Mouse (Mus musculus) left cerebral cortex, postnatal 14 days (tissue): Measurements from ENCODE around the gene Fyn. TPM values are rescaled to one million over a fixed set of nuclear protein-coding genes. Genes with fewer than 3 reads are reported as not detected.

ENCODE experiments used
- DNase-seq, 2 experiments: peaks; one replicate each; pipeline ENCODE4 v3.0.0; 2021 to 2022; ENCODE audit warnings: low spot score in 2 of 2, mixed read lengths in 1 of 2
- intact Hi-C: fragments of 180-260 bp; cut with DNase I; formaldehyde crosslinking; loops from one replicate; pipeline ENCODE4 v1.15.1; 2025
- total RNA-seq, 2 experiments: library from RNA; stranded (reverse); gene quantifications; 2 replicates each; pipeline ENCODE4 v1.2.3; 2021

Fyn gene
- total RNA-seq, 2 experiments from 2014 or later = 163 to 176 TPM

DNA sequence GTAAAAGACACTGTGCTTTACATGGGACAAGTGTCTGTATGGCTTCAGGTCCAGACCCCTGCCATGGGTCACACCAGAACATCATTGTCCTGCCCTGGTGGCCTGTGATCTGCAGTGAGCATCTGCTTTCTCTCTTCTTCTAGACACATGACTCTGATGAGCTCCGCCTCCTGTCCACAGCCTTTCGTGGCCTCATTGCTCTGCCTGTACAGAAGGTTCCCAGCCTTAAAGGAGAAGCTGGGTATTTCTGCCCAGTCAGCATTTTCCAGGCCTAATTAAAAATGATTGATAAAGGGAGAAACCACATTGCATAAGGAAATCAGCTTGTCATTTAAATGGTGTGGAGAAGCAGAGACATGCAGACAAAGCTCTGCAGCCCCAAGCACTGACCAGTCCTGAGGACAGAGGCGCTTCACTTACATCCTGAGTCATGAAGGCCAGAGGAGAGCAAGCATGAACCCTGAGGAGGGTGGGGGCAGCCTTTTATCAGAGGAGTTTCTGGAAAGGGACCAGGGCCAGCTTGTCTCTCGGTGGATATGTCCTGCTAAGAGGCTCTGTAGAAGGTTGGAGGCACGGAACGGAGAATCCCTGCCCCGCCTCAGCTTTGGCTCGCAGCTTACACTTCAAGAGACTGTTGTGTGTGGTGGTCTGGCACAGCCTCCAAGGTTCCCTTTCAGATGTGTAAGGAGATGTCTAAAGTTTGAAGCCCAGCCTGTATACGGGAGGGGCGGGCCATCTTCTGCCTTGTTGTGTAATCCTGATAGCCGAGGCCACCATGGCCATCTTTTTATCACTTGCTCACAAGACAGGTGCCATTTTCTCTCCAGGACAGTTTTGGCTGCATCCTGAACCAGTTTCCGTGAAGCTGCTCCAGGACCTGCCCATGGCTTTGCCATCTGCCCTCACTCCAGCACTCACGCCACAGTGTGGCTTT, 90.4 kb downstream of the Fyn start:
- intact Hi-C loops = no loop called here
- DNase-seq = no peak

DNA sequence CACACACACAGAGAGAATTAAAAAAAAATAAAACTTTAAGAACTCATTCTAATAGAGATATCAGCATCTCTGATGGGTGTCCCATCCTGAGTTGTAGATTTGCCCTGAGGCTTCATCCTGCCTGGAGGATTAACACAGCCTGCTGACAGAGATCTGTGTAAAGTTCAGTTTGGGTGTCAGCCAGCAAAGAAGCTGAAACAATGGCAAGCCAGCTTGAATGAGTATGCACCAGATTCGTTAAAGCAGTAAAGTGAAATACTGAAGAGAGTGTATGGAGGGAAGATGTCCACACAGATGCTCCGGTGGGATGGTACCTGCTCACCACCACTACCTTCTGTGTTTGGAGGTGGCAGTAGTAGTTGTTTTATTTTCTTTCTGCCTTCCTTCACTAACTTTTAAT, 92.0 kb downstream of the Fyn start:
- intact Hi-C loops = no loop called here

DNA sequence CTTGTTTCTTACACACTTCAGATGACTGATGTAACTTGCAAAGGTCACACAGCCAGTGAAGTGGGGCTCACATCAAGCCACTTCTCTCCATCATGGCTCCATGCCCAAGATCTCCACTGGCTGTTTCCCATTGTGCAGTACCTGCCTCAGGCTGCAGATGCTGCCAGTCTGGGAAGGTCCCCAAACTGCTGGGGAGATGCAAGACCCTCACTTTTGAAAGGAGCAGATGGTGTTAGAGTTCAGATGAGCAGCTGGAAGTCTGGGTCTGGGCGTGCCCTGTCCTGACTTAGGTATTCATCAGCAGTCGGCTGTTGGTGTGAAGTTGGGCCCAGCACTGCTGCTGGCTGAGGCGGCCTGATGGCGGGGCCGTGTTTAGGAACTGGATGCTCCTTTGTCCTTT, 93.3 kb downstream of the Fyn start:
- DNase-seq = no peak
- intact Hi-C loops = no loop called here

More for the DNA sequence above, 92.0 kb downstream of the Fyn start:
- DNase-seq = no peak

DNA sequence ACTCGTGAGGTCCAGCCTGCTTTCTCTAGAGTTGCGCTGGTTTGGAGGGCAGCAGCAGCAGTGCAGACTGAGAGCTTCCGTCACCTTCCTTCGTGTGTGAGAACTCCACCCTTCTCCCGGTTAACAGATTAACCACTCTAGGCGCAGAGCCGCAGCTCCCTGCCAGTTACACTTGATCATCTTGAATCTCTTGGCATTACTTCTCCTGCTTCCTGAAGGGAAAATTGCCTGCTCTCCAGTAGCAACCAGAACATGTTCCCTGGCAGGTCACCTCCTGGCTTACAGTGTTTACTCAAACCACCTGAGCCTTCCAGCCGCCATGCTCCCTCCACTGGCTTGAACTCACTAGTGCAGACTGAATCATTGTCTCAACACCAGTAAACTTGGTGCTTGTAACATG, 94.1 kb downstream of the Fyn start:
- no peak for DNase-seq
- intact Hi-C loops = no loop called here

DNA sequence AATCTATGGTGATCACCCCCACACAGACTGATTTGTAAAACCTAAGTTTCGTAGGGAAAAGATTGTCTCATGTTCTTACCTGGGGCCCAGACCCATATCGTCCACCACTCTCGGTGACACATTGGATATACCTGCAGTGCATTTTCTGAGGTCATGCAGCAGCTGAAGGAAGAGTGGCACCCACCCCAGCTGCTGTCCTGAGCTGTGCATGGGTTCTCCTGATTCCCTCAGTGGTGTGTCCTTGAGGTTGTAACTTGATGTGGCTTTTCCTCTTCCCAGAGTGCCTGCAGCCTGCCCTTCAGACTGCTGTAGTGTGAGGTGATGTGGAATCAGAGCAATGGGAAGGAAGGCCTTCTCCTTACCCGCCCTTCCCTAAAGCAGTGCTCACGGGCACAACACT, 95.7 kb downstream of the Fyn start:
- no peak for DNase-seq
- intact Hi-C loops = no loop called here

DNA sequence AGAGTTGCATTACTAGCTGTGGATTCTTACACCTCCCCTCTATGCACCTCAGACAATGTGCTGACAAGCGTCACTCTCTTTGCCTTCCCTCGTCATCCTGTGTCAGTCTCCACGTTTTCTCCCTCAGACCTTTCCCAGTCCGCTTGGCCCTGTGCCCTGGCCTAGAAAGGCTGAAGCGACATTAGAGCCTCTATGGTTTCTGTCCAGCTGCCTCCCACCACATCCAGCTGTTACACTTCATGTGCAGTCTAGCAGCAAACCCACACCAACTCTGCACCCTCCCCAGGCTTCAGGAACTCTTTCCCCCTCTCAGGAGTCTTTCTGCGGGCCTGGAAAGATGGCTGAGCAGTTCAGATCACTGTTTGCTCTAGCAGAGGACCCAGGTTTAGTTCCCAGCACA, 98.7 kb downstream of the Fyn start:
- DNase-seq = no peak
- intact Hi-C loops = no loop called here

DNA sequence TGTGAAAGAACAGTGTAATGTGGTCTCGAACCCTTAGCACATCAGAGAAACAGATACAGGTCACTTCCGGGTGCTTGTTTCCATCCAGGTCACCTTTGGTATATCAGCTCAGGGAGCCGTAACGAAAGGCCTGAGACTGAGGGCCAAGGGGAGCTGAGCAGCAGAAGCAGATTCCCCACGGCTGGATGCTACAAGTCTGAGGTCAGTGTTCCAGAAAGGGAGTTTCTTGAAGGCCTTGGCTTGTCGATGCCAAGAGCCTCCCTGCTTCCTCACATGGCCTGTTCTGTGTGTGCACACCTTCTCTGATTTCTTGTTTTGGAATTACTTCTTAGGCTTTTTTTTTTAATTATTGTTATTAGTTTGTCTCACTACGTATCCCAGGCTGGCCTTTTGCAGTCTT, 99.2 kb downstream of the Fyn start:
- no peak for DNase-seq
- intact Hi-C loops = no loop called here

DNA sequence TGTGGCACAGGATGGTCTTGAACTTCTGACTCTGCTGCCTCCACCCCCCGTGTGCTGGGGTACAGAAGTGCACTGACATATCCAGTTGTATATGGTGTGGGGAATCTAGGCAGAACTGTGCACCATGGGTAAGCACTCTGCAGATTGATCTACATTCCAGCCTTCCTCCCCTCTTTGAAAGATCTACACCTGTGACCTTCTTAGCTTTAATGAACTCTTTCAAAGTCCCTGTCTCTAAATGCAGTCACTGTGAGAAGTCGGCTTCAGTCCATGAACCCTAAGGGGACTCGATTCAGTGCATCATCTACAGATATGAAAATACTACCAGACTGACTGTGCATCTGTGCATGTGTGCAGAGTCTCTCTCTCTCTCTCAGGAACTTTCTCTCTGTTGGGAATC, 99.9 kb downstream of the Fyn start:
- intact Hi-C loops = no loop called here
- DNase-seq = no peak

DNA sequence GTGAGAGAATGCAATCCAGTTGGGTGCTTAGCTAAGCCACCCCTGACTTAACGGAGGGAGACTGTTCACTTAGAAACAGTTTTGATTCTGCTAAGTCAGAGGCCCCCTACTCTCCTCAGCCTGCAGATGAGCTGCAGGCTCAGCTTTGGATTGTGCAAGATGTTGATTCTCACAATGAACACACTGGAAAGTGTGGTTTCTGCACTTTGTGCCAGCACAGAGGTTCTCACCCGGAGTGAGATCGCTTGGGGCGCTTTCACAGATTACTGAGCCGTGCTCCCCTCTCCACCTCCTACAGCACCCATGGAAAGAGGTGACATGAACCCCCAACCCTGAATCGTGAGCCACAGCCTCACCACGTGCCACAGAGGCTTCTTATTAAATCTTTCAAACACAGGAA, 100.7 kb downstream of the Fyn start:
- DNase-seq = no peak
- intact Hi-C loops = no loop called here

DNA sequence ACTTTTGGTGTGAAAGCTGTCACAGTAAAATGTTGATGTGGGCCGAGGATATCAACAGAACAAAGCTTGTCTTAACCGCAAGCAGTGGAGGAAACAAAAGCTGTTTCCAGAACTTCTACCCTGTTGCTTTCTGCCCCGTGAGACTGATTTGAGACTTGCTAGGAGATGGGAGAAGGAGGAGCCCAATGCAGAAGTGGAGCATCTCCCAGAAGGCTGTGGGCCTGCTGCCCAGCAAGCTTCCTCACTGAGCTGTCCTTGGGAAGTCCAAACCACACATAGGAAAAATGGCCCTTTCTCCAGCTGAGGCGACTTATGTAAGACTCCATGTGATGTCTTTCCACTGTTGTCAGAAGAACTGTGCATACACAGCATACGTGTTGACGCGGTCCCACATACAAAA, 101.7 kb downstream of the Fyn start:
- intact Hi-C loops = no loop called here
- DNase-seq = no peak

DNA sequence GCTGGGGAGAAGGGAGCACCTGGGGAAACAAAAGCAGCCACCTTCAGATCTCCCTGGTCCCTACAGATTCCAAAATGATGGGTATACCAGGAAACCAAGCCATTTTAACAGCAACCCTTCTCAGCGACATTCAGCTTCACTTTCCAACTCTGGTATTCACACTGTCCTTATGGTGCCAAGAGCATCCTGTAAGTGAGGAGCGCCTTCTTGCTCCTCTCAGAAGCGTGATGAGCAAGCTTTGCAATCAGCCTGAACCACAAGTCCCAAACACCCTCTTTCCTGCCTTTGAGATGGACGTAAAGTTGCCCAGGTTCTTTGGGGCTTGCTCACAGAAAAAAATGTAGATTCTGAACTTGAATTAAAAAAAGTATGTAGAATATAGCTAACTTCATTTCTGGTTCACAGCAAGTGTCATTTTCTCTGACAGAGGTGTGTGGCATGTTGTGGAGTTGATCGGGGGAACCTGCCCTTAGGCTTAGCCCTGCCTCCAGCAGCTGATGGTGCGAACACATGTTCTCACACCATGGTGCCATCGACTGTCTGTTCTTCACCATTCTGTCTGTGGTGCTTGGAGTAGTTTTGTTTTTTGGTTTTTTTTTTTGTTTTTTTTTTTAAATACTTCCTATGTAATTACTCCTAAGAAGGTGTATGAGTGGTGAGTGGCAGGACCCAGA, 102.5 kb downstream of the Fyn start:
- intact Hi-C loops = no loop called here
- DNase-seq = no peak

DNA sequence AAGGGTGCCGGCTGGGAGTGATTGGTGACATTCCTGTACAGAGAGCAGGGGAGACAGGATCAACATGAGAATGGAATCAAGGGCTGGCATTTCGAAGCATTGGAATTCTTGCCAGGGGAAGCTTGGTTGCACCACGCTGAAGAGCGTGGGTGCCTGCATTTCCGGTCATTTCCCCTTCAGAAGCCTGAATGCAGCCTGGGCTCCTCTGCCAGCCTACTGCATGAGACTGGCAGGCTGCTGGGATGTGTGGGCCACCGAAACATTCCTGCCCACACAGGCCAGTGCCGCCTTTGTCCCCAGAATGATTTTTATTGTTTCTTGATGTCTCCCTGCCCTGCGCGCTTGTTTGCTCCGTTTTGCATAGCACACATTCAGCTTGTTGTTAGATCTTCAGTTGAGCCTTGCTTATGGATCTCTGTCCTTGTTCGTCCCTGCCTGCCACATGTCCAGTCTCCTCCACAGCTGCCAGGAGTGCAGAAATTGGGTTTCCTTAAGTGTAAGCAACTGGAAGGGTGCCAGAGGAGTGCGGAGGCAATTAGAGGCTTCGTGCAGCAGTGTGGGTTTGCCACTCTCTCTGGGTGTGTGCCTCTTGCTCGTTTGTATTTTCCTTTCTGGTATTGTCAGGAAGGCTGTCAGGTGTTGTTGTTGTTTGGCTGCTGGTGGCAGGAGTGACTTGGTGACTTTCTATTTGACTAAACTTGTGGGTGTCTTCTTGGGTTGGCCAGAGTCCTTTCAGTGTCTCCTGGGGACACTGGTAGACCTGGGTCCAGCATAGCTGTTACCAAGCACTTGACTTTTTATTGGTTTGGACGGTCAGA, 103.3 kb downstream of the Fyn start:
- intact Hi-C loops = no loop called here

DNA sequence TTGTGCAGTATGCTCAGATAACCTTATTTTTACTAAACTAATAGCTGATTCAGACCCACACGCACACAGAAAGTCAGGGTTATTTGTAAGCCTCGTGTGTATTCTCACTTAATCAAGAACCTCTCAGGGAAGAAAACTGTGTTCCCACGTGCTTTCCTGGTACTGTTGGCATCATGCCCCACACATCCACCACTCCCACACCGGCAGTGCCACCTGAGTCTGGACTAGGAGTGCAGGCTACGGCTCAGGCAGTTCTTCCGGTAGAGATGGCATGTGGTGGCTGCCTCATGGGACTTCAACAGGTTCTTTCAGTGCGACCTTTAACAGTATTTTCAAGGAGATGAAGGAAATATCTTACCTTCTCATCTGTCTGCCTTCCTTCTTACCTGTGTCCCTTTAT, 104.3 kb downstream of the Fyn start:
- DNase-seq = no peak
- intact Hi-C loops = no loop called here

More for the DNA sequence above, 103.3 kb downstream of the Fyn start:
- DNase-seq = peak; percentile 48 to 56

DNA sequence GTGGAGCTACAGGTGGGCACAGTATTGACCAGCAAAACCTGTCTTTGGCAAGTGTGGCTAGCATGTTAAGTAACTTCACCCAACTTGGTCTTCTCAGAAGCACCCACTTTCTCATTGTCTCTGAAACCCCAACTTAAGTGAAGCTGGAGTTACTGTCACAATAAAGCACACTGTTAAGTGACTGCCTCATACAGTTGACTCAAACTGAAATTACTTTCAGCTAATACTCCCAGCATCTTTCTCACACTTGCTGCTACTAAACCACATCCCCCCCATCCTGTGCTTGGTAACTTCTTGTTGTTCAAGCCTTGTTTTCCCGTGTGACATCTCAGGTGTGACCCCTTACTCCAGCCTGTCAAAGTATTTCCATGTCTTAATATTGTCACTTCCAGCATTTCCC, 110.7 kb downstream of the Fyn start:
- no peak for DNase-seq
- intact Hi-C loops = no loop called here

DNA sequence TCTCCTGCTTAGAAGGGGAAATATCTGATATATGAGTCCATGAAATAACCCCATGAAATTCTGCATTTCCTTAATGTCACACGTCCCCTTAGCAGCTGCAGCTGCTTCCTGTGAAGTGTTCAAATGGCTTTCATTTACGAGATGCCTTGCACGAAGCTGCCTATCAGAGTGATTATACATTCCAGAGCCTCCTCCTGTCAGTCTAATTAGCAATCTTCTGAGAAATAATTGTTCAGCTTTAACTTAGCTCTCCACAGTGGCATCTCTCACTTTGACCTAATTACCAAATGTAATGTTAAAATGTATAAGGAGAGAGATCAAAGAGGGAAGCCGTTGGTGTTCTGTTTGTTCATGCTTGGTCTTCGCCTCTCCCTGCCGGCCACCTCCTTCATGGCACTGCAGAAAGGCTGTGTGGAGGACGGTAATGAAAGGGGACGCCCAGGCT, 115.7 kb downstream of the Fyn start:
- DNase-seq = no peak
- intact Hi-C loops = no loop called here

DNA sequence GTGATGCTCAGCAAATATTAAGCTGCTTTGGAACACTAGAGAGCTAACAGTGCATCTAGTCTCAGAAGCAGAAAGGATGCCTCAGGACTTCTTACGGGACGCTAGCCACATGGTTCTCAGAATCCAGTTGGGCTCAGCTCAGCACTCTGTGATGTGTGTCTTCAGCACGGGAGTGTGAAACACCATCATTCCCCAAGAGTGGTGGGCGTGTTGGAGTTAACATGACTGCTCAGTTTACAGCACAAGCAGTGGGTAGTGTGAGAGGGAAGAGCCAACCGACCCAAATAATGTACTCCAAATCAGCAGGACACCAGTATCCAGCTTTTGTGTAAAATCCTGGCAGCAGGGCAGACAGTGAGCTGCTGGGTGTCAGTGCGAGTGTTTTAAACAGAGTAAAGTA, 116.2 kb downstream of the Fyn start:
- DNase-seq = peak; percentile 34 to 63
- intact Hi-C loops = no loop called here

DNA sequence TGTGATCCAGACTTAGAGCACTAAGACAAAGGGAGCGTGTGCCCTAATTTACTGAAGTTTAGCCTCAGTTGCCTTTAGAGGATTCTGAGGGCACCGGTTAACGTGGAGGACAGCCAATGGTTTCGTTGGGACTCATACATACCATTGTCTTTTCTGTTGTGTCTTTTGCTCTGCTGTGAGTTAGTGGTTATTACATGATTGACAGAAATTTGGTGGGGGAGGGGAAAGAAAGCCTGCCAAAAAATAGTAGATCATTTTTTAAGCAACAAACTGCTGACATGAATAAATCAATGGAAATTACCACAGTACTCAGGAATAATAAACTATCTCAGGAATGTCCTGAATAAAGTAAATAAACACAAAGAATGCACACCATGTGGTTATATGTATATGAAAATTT, 117.3 kb downstream of the Fyn start:
- DNase-seq = no peak
- intact Hi-C loops = no loop called here

DNA sequence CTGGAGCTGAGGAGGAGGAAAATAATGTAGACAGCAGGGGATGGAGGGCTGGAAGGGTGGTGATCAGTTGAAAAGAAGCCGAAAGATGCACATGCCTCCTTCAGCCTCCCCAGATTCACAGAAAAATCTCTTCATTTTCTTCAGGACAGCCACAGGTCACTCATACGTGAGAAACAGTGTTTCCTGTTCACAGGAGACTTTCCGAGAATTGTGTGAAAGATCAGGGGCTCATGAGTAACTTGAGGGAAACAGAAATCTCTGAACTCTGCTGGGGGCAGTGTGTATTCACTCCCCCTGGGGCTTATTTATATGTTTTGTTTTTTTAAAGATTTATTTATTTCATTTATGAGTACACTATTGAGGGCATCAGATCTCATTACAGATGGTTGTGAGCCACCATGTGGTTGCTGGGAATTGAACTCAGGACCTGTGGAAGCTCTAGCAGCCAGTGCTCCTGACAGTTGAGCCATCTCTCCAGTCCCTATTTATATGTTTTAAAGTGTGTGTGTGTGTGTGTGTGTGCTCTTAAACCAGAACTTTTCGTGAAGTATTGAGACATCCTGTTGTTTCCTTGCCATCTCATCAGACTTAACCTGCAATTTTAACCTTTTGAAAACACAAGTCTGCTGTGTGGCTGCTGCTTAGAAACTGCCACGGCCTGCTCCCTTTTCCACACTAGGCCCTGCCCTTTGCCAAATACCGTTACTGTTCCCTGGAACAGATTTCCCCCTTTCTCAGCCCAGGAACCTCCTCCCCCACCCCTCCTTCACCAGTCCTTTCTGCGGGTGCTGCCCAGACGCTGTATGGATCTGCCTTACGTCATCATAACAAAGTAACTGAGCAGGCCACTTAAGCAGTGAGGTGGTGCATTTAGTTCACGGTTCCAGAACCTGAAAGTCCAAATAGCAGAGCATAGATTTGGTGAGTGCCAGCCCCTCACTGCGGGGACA, 118.1 kb downstream of the Fyn start:
- intact Hi-C loops = no loop called here
- DNase-seq = no peak
